Mouse (Mus musculus) embryonic facial prominence, embryonic 15.5 days (tissue): ENCODE data around the gene Gm20721. TPM values are rescaled to one million over a fixed set of nuclear protein-coding genes. Genes with fewer than 3 reads are reported as not detected.
"Not testable (repeated sequence)": the region's sequence is repeated elsewhere in the genome, so short reads cannot be mapped to it uniquely, and the experiment has no call there.

Experiments used
- ATAC-seq: fragments of 200-750 bp; cut with Nextera tagmentation; 2 replicates; pipeline ENCODE4 v1.8.0; 2017; ENCODE audit warnings: low read depth, moderate TSS enrichment; ENCODE audit not compliant: insufficient number of reproducible peaks, low FRiP score, low TSS enrichment
- H3K27ac ChIP-seq: fragments of 300-500 bp; sonication (generic); replicated peaks from 2 replicates; pipeline ENCODE4 v1.5.1; 2015; ENCODE audit warnings: mild to moderate bottlenecking, inconsistent platforms
- H3K27me3 ChIP-seq: fragments of 300-500 bp; sonication (generic); 2 replicates; pipeline ENCODE4 v1.6.1; 2015; ENCODE audit warnings: inconsistent platforms
- H3K36me3 ChIP-seq: fragments of 300-500 bp; sonication (generic); 2 replicates; pipeline ENCODE4 v1.6.1; 2015; ENCODE audit warnings: mild to moderate bottlenecking, inconsistent platforms
- H3K4me1 ChIP-seq: fragments of 300-500 bp; sonication (generic); 2 replicates; pipeline ENCODE4 v1.6.1; 2015; ENCODE audit warnings: inconsistent platforms
- H3K4me2 ChIP-seq: fragments of 300-500 bp; sonication (generic); replicated peaks from 2 replicates; pipeline ENCODE4 v1.6.1; 2015; ENCODE audit warnings: mild to moderate bottlenecking, inconsistent platforms
- H3K4me3 ChIP-seq: fragments of 300-500 bp; sonication (generic); replicated peaks from 2 replicates; pipeline ENCODE4 v1.5.1; 2015; ENCODE audit warnings: mild to moderate bottlenecking, inconsistent platforms
- H3K9ac ChIP-seq: fragments of 300-500 bp; sonication (generic); 2 replicates; pipeline ENCODE4 v1.6.1; 2015; ENCODE audit warnings: inconsistent platforms
- H3K9me3 ChIP-seq: fragments of 300-500 bp; sonication (generic); replicated peaks from 2 replicates; pipeline ENCODE4 v1.6.1; 2016; ENCODE audit warnings: inconsistent platforms
- WGBS: fragments of 180-500 bp; shearing (Covaris S2); methylation state at CpG from one replicate; pipeline ENCODE4 v1.1.7; 2015; 5-methylcytosine and 5-hydroxymethylcytosine counted together
- polyA plus RNA-seq: library from polyadenylated mRNA; unstranded; fragments of >200 nt; fragmentation: Nextera tagmentation; extraction: Ambion mirVana; gene quantifications from 2 replicates; pipeline ENCODE4 v1.2.1, GENCODE M21; 2015

Gm20721 gene
- 26.0 and 38.6 TPM in 2 replicates for polyA plus RNA-seq

GRCm38 (mm10) chr2:174346612-174346998 is at the start of gene Gm20721:
Gene Gm20721 (minus strand): TSS chr2:174346712.
- peaks cover 42% of the 10 kb centered on the region for H3K36me3 ChIP-seq
- H3K4me2 ChIP-seq: no peak within 1 kb of the TSS
- no peak within 1 kb of the TSS for H3K27ac ChIP-seq
- no peak within 1 kb of the TSS for H3K9ac ChIP-seq
- no peaks in the 10 kb centered on the region for H3K9me3 ChIP-seq
- H3K27me3 ChIP-seq: no peaks in the 10 kb centered on the region
- 89% methylated on average over 5 of the region's 5 CpGs for WGBS
- H3K4me1 ChIP-seq: peaks cover 38% of the 10 kb centered on the region
- H3K4me3 ChIP-seq: no peak within 1 kb of the TSS
- no peak for ATAC-seq

GRCm38 (mm10) chr2:174393383-174393782 is 46.9 kb upstream of the Gm20721 start:
- WGBS: 75% methylated on average over 5 of the region's 5 CpGs
- no peak overlapping the region for H3K9ac ChIP-seq
- no peaks in the 10 kb centered on the region for H3K9me3 ChIP-seq
- H3K27ac ChIP-seq: no peak overlapping the region
- no peak for ATAC-seq
- H3K4me2 ChIP-seq: no peak overlapping the region
- H3K36me3 ChIP-seq: no peaks in the 10 kb centered on the region
- H3K27me3 ChIP-seq: no peaks in the 10 kb centered on the region
- H3K4me1 ChIP-seq: no peaks in the 10 kb centered on the region
- no peak overlapping the region for H3K4me3 ChIP-seq

GRCm38 (mm10) chr2:174392554-174392953 is 46.0 kb upstream of the Gm20721 start:
- Histone ChIP-seq H3K9me3 (no peaks in the 10 kb centered on the region), H3K27ac (no peak overlapping the region), H3K27me3 (no peaks in the 10 kb centered on the region), H3K4me3 (no peak overlapping the region), H3K4me1 (no peaks in the 10 kb centered on the region), H3K9ac (no peak overlapping the region), H3K4me2 (no peak overlapping the region), H3K36me3 (no peaks in the 10 kb centered on the region)
- ATAC-seq: no peak
- 42% methylated on average over 9 of the region's 9 CpGs for WGBS

- 90% methylated on average over 3 of the region's 3 CpGs for WGBS
- no peak for ATAC-seq
- no peaks in the 10 kb centered on the region for H3K36me3 ChIP-seq
Measured at GRCm38 (mm10) chr2:174391936-174392335, 45.4 kb upstream of the Gm20721 start.

GRCm38 (mm10) chr2:174381021-174381420 is 34.5 kb upstream of the Gm20721 start:
- Histone ChIP-seq H3K27me3 (no peaks in the 10 kb centered on the region), H3K27ac (no peak overlapping the region), H3K9ac (no peak overlapping the region), H3K36me3 (no peaks in the 10 kb centered on the region), H3K4me3 (no peak overlapping the region), H3K4me1 (no peaks in the 10 kb centered on the region), H3K9me3 (no peaks in the 10 kb centered on the region), H3K4me2 (no peak overlapping the region)
- WGBS: 78% methylated on average over 9 of the region's 9 CpGs
- ATAC-seq: no peak

More at GRCm38 (mm10) chr2:174391936-174392335, 45.4 kb upstream of the Gm20721 start:
- Histone ChIP-seq H3K27ac (no peak overlapping the region), H3K9ac (no peak overlapping the region), H3K27me3 (no peaks in the 10 kb centered on the region), H3K9me3 (no peaks in the 10 kb centered on the region), H3K4me3 (no peak overlapping the region), H3K4me1 (no peaks in the 10 kb centered on the region), H3K4me2 (no peak overlapping the region)

GRCm38 (mm10) chr2:174366571-174366970 is 20.1 kb upstream of the Gm20721 start:
- Histone ChIP-seq H3K36me3 (no peaks in the 10 kb centered on the region), H3K27me3 (no peaks in the 10 kb centered on the region), H3K4me1 (no peaks in the 10 kb centered on the region), H3K4me2 (no peak overlapping the region), H3K27ac (no peak overlapping the region), H3K9ac (no peak overlapping the region), H3K9me3 (no peaks in the 10 kb centered on the region), H3K4me3 (no peak overlapping the region)
- 80% methylated on average over 10 of the region's 10 CpGs for WGBS
- ATAC-seq: no peak

GRCm38 (mm10) chr2:174359656-174360055 is 13.1 kb upstream of the Gm20721 start:
- ATAC-seq: no peak
- Histone ChIP-seq H3K4me2 (no peak overlapping the region), H3K4me1 (no peaks in the 10 kb centered on the region), H3K4me3 (no peak overlapping the region), H3K27me3 (no peaks in the 10 kb centered on the region), H3K36me3 (no peaks in the 10 kb centered on the region), H3K9ac (no peak overlapping the region), H3K27ac (no peak overlapping the region), H3K9me3 (no peaks in the 10 kb centered on the region)
- whole genome bisulfite sequencing: 63% methylated on average over 4 of the region's 4 CpGs

- no peak for ATAC-seq
- no peak overlapping the region for H3K27ac ChIP-seq
- no peaks in the 10 kb centered on the region for H3K27me3 ChIP-seq
- 82% methylated on average over 4 of the region's 4 CpGs for WGBS
- H3K4me2 ChIP-seq: no peak overlapping the region
- H3K9me3 ChIP-seq: no peaks in the 10 kb centered on the region
- no peak overlapping the region for H3K9ac ChIP-seq
- H3K4me3 ChIP-seq: no peak overlapping the region
- H3K4me1 ChIP-seq: no peaks in the 10 kb centered on the region
- H3K36me3 ChIP-seq: no peaks in the 10 kb centered on the region
Measured at GRCm38 (mm10) chr2:174358516-174358915, 12.0 kb upstream of the Gm20721 start.

- WGBS: 98% methylated on average over 2 of the region's 2 CpGs
- ATAC-seq: not testable (repeated sequence)
Measured at GRCm38 (mm10) chr2:174346999-174347668, 622 bp upstream of the Gm20721 start.

GRCm38 (mm10) chr2:174344996-174345395 is 1.5 kb downstream of the Gm20721 start:
- Histone ChIP-seq H3K4me1 (peaks cover 53% of the 10 kb centered on the region), H3K4me3 (no peak overlapping the region), H3K9me3 (no peaks in the 10 kb centered on the region), H3K9ac (no peak overlapping the region), H3K36me3 (peaks cover 43% of the 10 kb centered on the region), H3K4me2 (no peak overlapping the region), H3K27ac (0 out of 2 replicates have a peak overlapping the region, but pooled peaks have one; percentile 80), H3K27me3 (no peaks in the 10 kb centered on the region)
- ATAC-seq: no peak
- WGBS: 93% methylated on average over 16 of the region's 16 CpGs

More at GRCm38 (mm10) chr2:174346999-174347668, 622 bp upstream of the Gm20721 start:
- not testable (repeated sequence) for H3K9me3 ChIP-seq, H3K9ac ChIP-seq, H3K27me3 ChIP-seq, H3K4me2 ChIP-seq, H3K4me3 ChIP-seq, H3K27ac ChIP-seq
- H3K36me3 ChIP-seq: peaks cover 37% of the 10 kb centered on the region
- peaks cover 33% of the 10 kb centered on the region for H3K4me1 ChIP-seq

GRCm38 (mm10) chr2:174344003-174344655 is 2.4 kb downstream of the Gm20721 start:
- peaks cover 60% of the 10 kb centered on the region for H3K4me1 ChIP-seq
- H3K27me3 ChIP-seq: no peaks in the 10 kb centered on the region

More at GRCm38 (mm10) chr2:174344003-174344655, 2.4 kb downstream of the Gm20721 start:
- 5% methylated on average over 3 of the region's 3 CpGs for WGBS
- peak overlapping the region; percentile 28 for H3K4me2 ChIP-seq
- peak overlapping the region; percentile 80 for H3K27ac ChIP-seq
- peak; percentile 77 for ATAC-seq
- H3K4me3 ChIP-seq: no peak overlapping the region
- H3K9ac ChIP-seq: no peak overlapping the region
- peaks cover 43% of the 10 kb centered on the region for H3K36me3 ChIP-seq
- H3K9me3 ChIP-seq: no peaks in the 10 kb centered on the region
